Mouse (Mus musculus): Measurements from ENCODE around the gene Zdhhc14. TPM values are rescaled to one million over a fixed set of nuclear protein-coding genes. Genes with fewer than 3 reads are reported as not detected.

The Zdhhc14 gene
- polyA plus RNA-seq, 1 experiment from 2014 or later: 9.4 TPM

GRCm38 (mm10) chr17:5723601-5724189 is 231.3 kb downstream of the Zdhhc14 start:
- H3K4me1 ChIP-seq (ENCODE audit: control insufficient read depth, insufficient read depth, low read length): no peaks in the 10 kb centered on the region
- H3K4me3 ChIP-seq (ENCODE audit: low read depth, low read length): no peak overlapping the region
- no peak overlapping the region for H3K27ac ChIP-seq (ENCODE audit: low read length)
- H3K9me3 ChIP-seq (replicated peaks; ENCODE audit: control insufficient read depth, low read length, poor library complexity, severe bottlenecking): no peaks in the 10 kb centered on the region; the same call in 1 of the 2 replicates
- H3K4me2 ChIP-seq (ENCODE audit: low read length): no peak overlapping the region
- WGBS: 86% methylated on average over 10 of the region's 10 CpGs
- no peak for ATAC-seq
- H3K27me3 ChIP-seq (ENCODE audit: control insufficient read depth, insufficient read depth, low read depth, low read length): no peaks in the 10 kb centered on the region; the same call in 1 of the 2 replicates
- H3K9ac ChIP-seq (ENCODE audit: low read depth, low read length): no peak overlapping the region
- H3K36me3 ChIP-seq (ENCODE audit: control insufficient read depth, insufficient read depth, low read length): no peaks in the 10 kb centered on the region

- no peak for ATAC-seq
Measured at GRCm38 (mm10) chr17:5729587-5730125, 237.3 kb downstream of the Zdhhc14 start.

DNA sequence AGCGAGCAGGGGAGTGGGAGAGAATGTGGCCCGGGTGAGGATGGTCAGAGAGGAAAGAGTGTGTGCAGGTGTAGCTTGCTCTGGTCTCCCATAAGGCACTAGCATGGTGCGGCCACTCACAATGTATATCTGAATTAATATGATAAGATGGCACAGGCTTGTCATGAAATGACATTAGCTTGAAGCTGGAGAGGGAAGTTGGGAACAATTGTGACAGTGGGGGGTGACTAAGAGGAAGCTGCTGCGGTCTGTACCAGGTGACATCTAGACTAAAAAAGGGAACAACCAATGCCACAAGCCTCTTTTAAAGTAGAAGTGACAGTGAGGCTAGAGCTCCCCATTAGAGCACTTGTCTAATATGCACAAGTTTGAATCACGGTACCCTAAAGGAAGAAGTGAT is 238.2 kb downstream of the Zdhhc14 start:
- Histone ChIP-seq H3K4me1 (ENCODE audit: control insufficient read depth, insufficient read depth, low read length) (no peaks in the 10 kb centered on the region), H3K4me2 (ENCODE audit: low read length) (no peak overlapping the region), H3K36me3 (ENCODE audit: control insufficient read depth, insufficient read depth, low read length) (peaks cover 3% of the 10 kb centered on the region; the same call in 1 of the 2 replicates), H3K27ac (ENCODE audit: low read length) (no peak overlapping the region), H3K4me3 (ENCODE audit: low read depth, low read length) (no peak overlapping the region), H3K9me3 (replicated peaks; ENCODE audit: control insufficient read depth, low read length, poor library complexity, severe bottlenecking) (no peaks in the 10 kb centered on the region), H3K27me3 (ENCODE audit: control insufficient read depth, insufficient read depth, low read depth, low read length) (no peaks in the 10 kb centered on the region), H3K9ac (ENCODE audit: low read depth, low read length) (no peak overlapping the region)
- 87% methylated on average over 5 of the region's 5 CpGs for WGBS
- no peak for ATAC-seq

More at GRCm38 (mm10) chr17:5729587-5730125, 237.3 kb downstream of the Zdhhc14 start:
- Histone ChIP-seq H3K27ac (ENCODE audit: low read length) (no peak overlapping the region), H3K4me2 (ENCODE audit: low read length) (no peak overlapping the region), H3K4me1 (ENCODE audit: control insufficient read depth, insufficient read depth, low read length) (no peaks in the 10 kb centered on the region), H3K9ac (ENCODE audit: low read depth, low read length) (no peak overlapping the region), H3K27me3 (ENCODE audit: control insufficient read depth, insufficient read depth, low read depth, low read length) (no peaks in the 10 kb centered on the region), H3K9me3 (replicated peaks; ENCODE audit: control insufficient read depth, low read length, poor library complexity, severe bottlenecking) (no peaks in the 10 kb centered on the region), H3K36me3 (ENCODE audit: control insufficient read depth, insufficient read depth, low read length) (peaks cover 3% of the 10 kb centered on the region; the same call in 1 of the 2 replicates), H3K4me3 (ENCODE audit: low read depth, low read length) (no peak overlapping the region)
- 44% methylated on average over 4 of the region's 4 CpGs for WGBS

- H3K27me3 ChIP-seq (ENCODE audit: control insufficient read depth, insufficient read depth, low read depth, low read length): no peaks in the 10 kb centered on the region
- ATAC-seq: no peak
- H3K9me3 ChIP-seq (replicated peaks; ENCODE audit: control insufficient read depth, low read length, poor library complexity, severe bottlenecking): no peaks in the 10 kb centered on the region
- H3K4me1 ChIP-seq (ENCODE audit: control insufficient read depth, insufficient read depth, low read length): no peaks in the 10 kb centered on the region
- no peak overlapping the region for H3K4me3 ChIP-seq (ENCODE audit: low read depth, low read length)
- H3K27ac ChIP-seq (ENCODE audit: low read length): no peak overlapping the region
- H3K4me2 ChIP-seq (ENCODE audit: low read length): no peak overlapping the region
- H3K36me3 ChIP-seq (ENCODE audit: control insufficient read depth, insufficient read depth, low read length): peaks cover 3% of the 10 kb centered on the region; the same call in 1 of the 2 replicates
- 42% methylated on average over 7 of the region's 7 CpGs for WGBS
- H3K9ac ChIP-seq (ENCODE audit: low read depth, low read length): no peak overlapping the region
Measured at GRCm38 (mm10) chr17:5733400-5733799, 241.0 kb downstream of the Zdhhc14 start.

DNA sequence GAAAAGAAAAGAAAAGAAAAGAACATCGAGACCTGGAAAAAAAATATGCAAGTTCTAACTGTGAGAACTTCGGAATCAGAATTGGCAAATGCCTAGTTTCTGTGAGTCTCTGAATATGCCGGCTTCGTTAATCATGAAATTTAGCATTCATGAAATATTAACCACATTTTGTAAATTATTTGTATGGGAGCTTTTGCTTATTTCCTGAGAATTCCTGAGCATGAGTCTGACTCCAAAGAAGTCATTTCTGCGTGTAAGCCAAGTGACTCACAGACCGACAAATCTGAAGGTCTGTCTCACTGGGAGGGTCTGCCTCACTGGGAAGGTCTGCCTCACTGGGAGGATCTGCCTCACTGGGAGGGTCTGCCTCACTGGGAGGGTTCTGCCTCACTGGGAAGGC is 248.7 kb downstream of the Zdhhc14 start:
- WGBS: 92% methylated on average over 6 of the region's 6 CpGs
- H3K27me3 ChIP-seq (ENCODE audit: control insufficient read depth, insufficient read depth, low read depth, low read length): no peaks in the 10 kb centered on the region
- no peaks in the 10 kb centered on the region for H3K9me3 ChIP-seq (replicated peaks; ENCODE audit: control insufficient read depth, low read length, poor library complexity, severe bottlenecking)
- no peak overlapping the region for H3K9ac ChIP-seq (ENCODE audit: low read depth, low read length)
- no peak overlapping the region for H3K27ac ChIP-seq (ENCODE audit: low read length)
- H3K4me1 ChIP-seq (ENCODE audit: control insufficient read depth, insufficient read depth, low read length): no peaks in the 10 kb centered on the region
- no peak overlapping the region for H3K4me2 ChIP-seq (ENCODE audit: low read length)
- H3K4me3 ChIP-seq (ENCODE audit: low read depth, low read length): no peak overlapping the region
- no peak for ATAC-seq
- H3K36me3 ChIP-seq (ENCODE audit: control insufficient read depth, insufficient read depth, low read length): peaks cover 7% of the 10 kb centered on the region

- 88% methylated on average over 5 of the region's 5 CpGs for WGBS
- Histone ChIP-seq H3K4me2 (ENCODE audit: low read length) (no peak overlapping the region), H3K27me3 (ENCODE audit: control insufficient read depth, insufficient read depth, low read depth, low read length) (no peaks in the 10 kb centered on the region), H3K27ac (ENCODE audit: low read length) (no peak overlapping the region), H3K9ac (ENCODE audit: low read depth, low read length) (no peak overlapping the region), H3K9me3 (replicated peaks; ENCODE audit: control insufficient read depth, low read length, poor library complexity, severe bottlenecking) (no peaks in the 10 kb centered on the region), H3K4me1 (ENCODE audit: control insufficient read depth, insufficient read depth, low read length) (no peaks in the 10 kb centered on the region), H3K36me3 (ENCODE audit: control insufficient read depth, insufficient read depth, low read length) (peaks cover 7% of the 10 kb centered on the region), H3K4me3 (ENCODE audit: low read depth, low read length) (no peak overlapping the region)
- ATAC-seq: no peak
Measured at GRCm38 (mm10) chr17:5744016-5744415, 251.7 kb downstream of the Zdhhc14 start.

GRCm38 (mm10) chr17:5746378-5746777 is 254.0 kb downstream of the Zdhhc14 start:
- H3K27ac ChIP-seq (ENCODE audit: low read length): no peak overlapping the region
- no peak for ATAC-seq

GRCm38 (mm10) chr17:5747539-5748500 is 255.5 kb downstream of the Zdhhc14 start:
- H3K36me3 ChIP-seq (ENCODE audit: control insufficient read depth, insufficient read depth, low read length): no peaks in the 10 kb centered on the region
- no peak overlapping the region for H3K4me3 ChIP-seq (ENCODE audit: low read depth, low read length)
- H3K9me3 ChIP-seq (replicated peaks; ENCODE audit: control insufficient read depth, low read length, poor library complexity, severe bottlenecking): no peaks in the 10 kb centered on the region
- peaks cover 4% of the 10 kb centered on the region; the same call in 1 of the 2 replicates for H3K4me1 ChIP-seq (ENCODE audit: control insufficient read depth, insufficient read depth, low read length)
- H3K27ac ChIP-seq (ENCODE audit: low read length): no peak overlapping the region
- H3K9ac ChIP-seq (ENCODE audit: low read depth, low read length): no peak overlapping the region
- H3K27me3 ChIP-seq (ENCODE audit: control insufficient read depth, insufficient read depth, low read depth, low read length): no peaks in the 10 kb centered on the region
- 81% methylated on average over 16 of the region's 16 CpGs for WGBS
- no peak for ATAC-seq
- no peak overlapping the region for H3K4me2 ChIP-seq (ENCODE audit: low read length)

More at GRCm38 (mm10) chr17:5746378-5746777, 254.0 kb downstream of the Zdhhc14 start:
- Histone ChIP-seq H3K4me1 (ENCODE audit: control insufficient read depth, insufficient read depth, low read length) (no peaks in the 10 kb centered on the region), H3K27me3 (ENCODE audit: control insufficient read depth, insufficient read depth, low read depth, low read length) (no peaks in the 10 kb centered on the region), H3K4me3 (ENCODE audit: low read depth, low read length) (no peak overlapping the region), H3K4me2 (ENCODE audit: low read length) (no peak overlapping the region), H3K9me3 (replicated peaks; ENCODE audit: control insufficient read depth, low read length, poor library complexity, severe bottlenecking) (no peaks in the 10 kb centered on the region), H3K36me3 (ENCODE audit: control insufficient read depth, insufficient read depth, low read length) (peaks cover 7% of the 10 kb centered on the region), H3K9ac (ENCODE audit: low read depth, low read length) (0 out of 2 replicates have a peak overlapping the region, but pooled peaks have one; percentile 7)
- WGBS: 85% methylated on average over 3 of the region's 3 CpGs
